Mouse (Mus musculus) lung, adult 2 months (tissue): ENCODE results near the gene Foxn3.

Experiments used
- CTCF ChIP-seq: fragments of 200-500 bp; IDR thresholded peaks from 2 replicates; pipeline ENCODE4 v1.5.1; 2011; ENCODE audit warnings: mild to moderate bottlenecking, low read length, control low read depth; ENCODE audit not compliant: insufficient read depth
- POLR2A ChIP-seq: fragments of 200-500 bp; IDR thresholded peaks from 2 replicates; pipeline ENCODE4 v1.6.1; 2011; ENCODE audit warnings: low read depth, mild to moderate bottlenecking, control low read depth, low read length, borderline replicate concordance; ENCODE audit errors: extremely low read depth

GRCm38 (mm10) chr12:99544262-99545128 is 18.9 kb downstream of the Foxn3 start:
- TF ChIP-seq CTCF (no peak), POLR2A (no peak)
